Mouse (Mus musculus): ENCODE results near the gene Tas2r119. TPM values are rescaled to one million over a fixed set of nuclear protein-coding genes. Genes with fewer than 3 reads are reported as not detected.
"Not testable (repeated sequence)": the region's sequence is repeated elsewhere in the genome, so short reads cannot be mapped to it uniquely, and the experiment has no call there.

Tas2r119 gene
- not detected for total RNA-seq (2021)

GRCm38 (mm10) chr15:32176989-32177388 lies at the start of gene Tas2r119:
Gene Tas2r119, plus strand, starts transcription at chr15:32177289.
- no peak for DNase-seq

GRCm38 (mm10) chr15:32132315-32132714 lies 44.8 kb upstream of the Tas2r119 start:
- no peak for DNase-seq

- DNase-seq = no peak
Observed at GRCm38 (mm10) chr15:32141657-32142056, 35.4 kb upstream of the Tas2r119 start.

GRCm38 (mm10) chr15:32144269-32144668 lies 32.8 kb upstream of the Tas2r119 start:
- no peak for DNase-seq

- no peak for DNase-seq
Observed at GRCm38 (mm10) chr15:32153404-32153803, 23.7 kb upstream of the Tas2r119 start.

GRCm38 (mm10) chr15:32153857-32154449 lies 23.1 kb upstream of the Tas2r119 start:
- no peak for DNase-seq

- no peak for DNase-seq
Observed at GRCm38 (mm10) chr15:32156126-32156525, 21.0 kb upstream of the Tas2r119 start.

GRCm38 (mm10) chr15:32160281-32160680 lies 16.8 kb upstream of the Tas2r119 start:
- DNase-seq = no peak

GRCm38 (mm10) chr15:32171764-32172163 lies 5.3 kb upstream of the Tas2r119 start:
- DNase-seq = no peak

- DNase-seq = no peak
Observed at GRCm38 (mm10) chr15:32172175-32172987, 4.7 kb upstream of the Tas2r119 start.

- DNase-seq = no peak
Observed at GRCm38 (mm10) chr15:32172988-32173329, 4.1 kb upstream of the Tas2r119 start.

- DNase-seq = peak; percentile 41
Observed at GRCm38 (mm10) chr15:32180010-32180725, 3.1 kb downstream of the Tas2r119 start.

- no peak for DNase-seq
Observed at GRCm38 (mm10) chr15:32182026-32182425, 4.9 kb downstream of the Tas2r119 start.

GRCm38 (mm10) chr15:32184964-32185363 lies 7.9 kb downstream of the Tas2r119 start:
- DNase-seq = no peak

- no peak for DNase-seq
Observed at GRCm38 (mm10) chr15:32189879-32190278, 12.8 kb downstream of the Tas2r119 start.

GRCm38 (mm10) chr15:32190436-32190835 lies 13.3 kb downstream of the Tas2r119 start:
- DNase-seq = no peak

GRCm38 (mm10) chr15:32192948-32193347 lies 15.9 kb downstream of the Tas2r119 start:
- no peak for DNase-seq

- DNase-seq = no peak
Observed at GRCm38 (mm10) chr15:32198076-32198475, 21.0 kb downstream of the Tas2r119 start.

- no peak for DNase-seq
Observed at GRCm38 (mm10) chr15:32198561-32198960, 21.5 kb downstream of the Tas2r119 start.

- no peak for DNase-seq
Observed at GRCm38 (mm10) chr15:32203242-32203641, 26.2 kb downstream of the Tas2r119 start.

GRCm38 (mm10) chr15:32204908-32205307 lies 27.8 kb downstream of the Tas2r119 start:
- DNase-seq = peak; percentile 18 to 26

- DNase-seq = not testable (repeated sequence)
Observed at GRCm38 (mm10) chr15:32214687-32215086, 37.6 kb downstream of the Tas2r119 start.

- DNase-seq = no peak
Observed at GRCm38 (mm10) chr15:32223028-32223427, 45.9 kb downstream of the Tas2r119 start.

Data from layer of hippocampus, postnatal 36 days (tissue).